Mouse (Mus musculus): ENCODE results near the gene Parp11. TPM values are rescaled to one million over a fixed set of nuclear protein-coding genes. Genes with fewer than 3 reads are reported as not detected.

Parp11 gene
- polyA plus RNA-seq, 1 experiment from 2014 or later, result 72.6 TPM

DNA sequence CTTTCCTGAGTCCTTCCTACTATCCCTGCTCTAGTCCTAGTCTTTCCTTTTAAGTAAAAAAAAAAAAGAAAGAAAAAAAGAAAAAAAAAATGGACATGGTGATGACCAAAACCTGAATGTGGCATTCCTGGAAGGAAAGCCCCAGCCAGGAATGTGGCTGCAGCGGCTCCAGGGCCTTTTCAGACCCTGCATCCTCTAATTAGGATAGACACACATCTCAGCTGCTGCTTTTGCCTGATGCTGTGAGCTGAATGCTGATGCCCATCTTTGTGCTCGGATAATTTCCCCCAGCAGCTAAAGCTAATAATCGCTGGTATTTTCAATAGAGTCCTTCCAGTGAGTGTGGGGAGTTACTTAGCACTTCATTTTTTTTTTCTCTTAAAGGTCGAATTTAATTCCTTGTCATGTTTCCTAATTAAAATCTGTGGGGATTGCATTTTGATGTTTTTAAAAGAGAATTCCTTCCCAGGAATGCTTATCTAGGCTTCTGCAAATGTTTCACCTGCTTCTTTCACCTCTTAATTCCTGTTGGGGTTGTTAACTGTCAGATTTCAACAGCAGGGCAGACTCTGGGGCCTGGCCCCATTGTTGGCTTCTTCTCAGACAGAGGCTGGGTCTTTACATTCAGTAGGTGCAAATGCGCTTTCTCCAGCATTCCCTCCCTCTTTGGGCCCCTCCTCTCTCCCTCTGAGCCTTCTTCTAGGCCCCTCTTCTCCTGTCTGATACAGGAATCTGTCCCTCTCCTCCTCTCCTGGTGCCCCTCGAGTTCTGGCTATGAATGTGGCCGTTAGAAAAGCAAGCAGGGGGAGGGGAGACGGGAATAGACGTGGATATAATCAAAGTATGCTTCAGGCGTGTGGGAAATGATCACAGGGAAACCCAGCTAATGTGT, 3.1 kb downstream of the Parp11 start:
- H3K9ac ChIP-seq (replicated peaks), result no peak overlapping the region
- H3K36me3 ChIP-seq, result no peaks in the 10 kb centered on the region
- H3K27me3 ChIP-seq (replicated peaks), result no peaks in the 10 kb centered on the region; the same call in 1 of the 2 replicates
- ATAC-seq (ENCODE audit: low FRiP score), result no peak
- peak overlapping the region; percentile 14; the same call in 1 of the 2 replicates for H3K27ac ChIP-seq (replicated peaks)
- no peaks in the 10 kb centered on the region for H3K9me3 ChIP-seq (replicated peaks)
- no peak overlapping the region for H3K4me2 ChIP-seq
- peaks cover 16% of the 10 kb centered on the region for H3K4me1 ChIP-seq
- WGBS, result 14% methylated on average over 10 of the region's 10 CpGs
- H3K4me3 ChIP-seq (replicated peaks), result no peak overlapping the region

DNA sequence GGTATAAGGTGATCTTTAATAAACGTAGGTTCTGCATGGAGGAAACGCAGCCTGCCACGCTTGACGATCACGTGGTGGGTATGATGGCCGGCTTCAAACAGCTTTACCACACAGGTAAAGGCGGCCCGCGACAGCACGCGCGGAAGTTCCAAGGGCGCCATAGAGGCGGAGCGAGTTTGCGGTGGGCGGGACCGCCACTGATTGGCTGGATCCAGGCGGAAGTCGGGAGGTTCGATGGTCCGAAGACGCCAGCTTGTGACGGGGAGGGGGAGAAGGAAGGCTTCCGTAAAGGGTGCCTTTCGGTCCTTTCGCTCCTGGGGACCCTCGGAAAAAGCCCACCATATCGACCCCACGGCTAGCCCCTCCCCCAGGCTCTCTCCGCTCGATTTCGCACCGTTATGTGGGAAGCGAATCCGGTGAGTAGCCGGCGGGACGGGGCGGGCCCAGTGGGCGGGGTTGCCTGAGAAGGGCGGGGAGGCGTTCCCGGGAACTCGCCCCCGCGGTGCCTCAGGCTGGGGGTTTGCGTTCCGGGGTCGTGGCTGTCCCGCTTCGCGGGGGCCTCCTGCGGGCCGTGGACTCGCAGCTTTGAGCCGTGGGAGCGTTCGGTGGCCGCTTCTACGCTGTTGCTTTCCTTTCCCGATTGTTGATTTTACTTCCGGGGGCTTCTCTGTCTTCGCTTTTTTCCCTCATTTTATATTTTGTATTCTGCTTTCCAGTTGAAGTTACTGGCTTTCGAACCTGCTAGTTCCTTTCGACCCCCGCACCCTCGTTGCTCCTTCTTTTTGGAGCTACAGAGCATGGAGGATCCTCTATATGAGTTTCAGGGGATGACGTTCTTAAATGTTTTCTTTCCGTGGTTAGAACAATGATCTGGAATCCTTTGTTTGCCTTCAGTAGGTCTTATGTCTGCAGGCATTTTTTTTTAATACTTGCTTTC, 7.0 kb downstream of the Parp11 start:
- peaks cover 21% of the 10 kb centered on the region for H3K4me1 ChIP-seq
- peak overlapping the region; percentile 78 for H3K9ac ChIP-seq (replicated peaks)
- H3K4me3 ChIP-seq (replicated peaks), result peak overlapping the region; percentile 65
- H3K27me3 ChIP-seq (replicated peaks), result no peaks in the 10 kb centered on the region
- no peaks in the 10 kb centered on the region for H3K9me3 ChIP-seq (replicated peaks)
- H3K4me2 ChIP-seq, result peak overlapping the region; percentile 64
- peak; percentile 98 for ATAC-seq (ENCODE audit: low FRiP score)
- no peaks in the 10 kb centered on the region for H3K36me3 ChIP-seq
- WGBS, result under 1% methylated on average over 70 of the region's 70 CpGs
- peak overlapping the region; percentile 94 for H3K27ac ChIP-seq (replicated peaks)

DNA sequence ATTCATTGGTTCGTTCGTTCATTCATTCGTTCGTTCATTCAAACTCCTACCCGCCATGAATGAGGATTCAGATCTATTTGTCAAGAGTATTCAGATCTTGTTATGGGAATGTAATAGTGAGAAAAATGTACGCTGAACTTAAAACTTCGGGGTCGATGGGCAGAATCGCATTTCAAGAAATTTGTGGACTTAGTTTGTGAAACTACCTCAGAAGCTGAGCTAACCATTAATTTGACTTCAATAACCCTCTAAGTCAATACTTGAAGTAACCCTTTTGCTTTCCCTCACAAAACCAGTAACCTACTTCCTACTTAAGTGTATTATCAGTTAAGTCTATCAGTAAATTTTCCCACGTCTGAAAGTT, 7.7 kb downstream of the Parp11 start:
- peaks cover 21% of the 10 kb centered on the region for H3K4me1 ChIP-seq
- no peak for ATAC-seq (ENCODE audit: low FRiP score)
- WGBS, result 43% methylated on average over 10 of the region's 10 CpGs
- H3K36me3 ChIP-seq, result no peaks in the 10 kb centered on the region
- no peaks in the 10 kb centered on the region for H3K27me3 ChIP-seq (replicated peaks)
- peak overlapping the region; percentile 65 for H3K4me3 ChIP-seq (replicated peaks)
- H3K9me3 ChIP-seq (replicated peaks), result no peaks in the 10 kb centered on the region
- peak overlapping the region; percentile 64 for H3K4me2 ChIP-seq
- peak overlapping the region; percentile 94 for H3K27ac ChIP-seq (replicated peaks)
- peak overlapping the region; percentile 78 for H3K9ac ChIP-seq (replicated peaks)

DNA sequence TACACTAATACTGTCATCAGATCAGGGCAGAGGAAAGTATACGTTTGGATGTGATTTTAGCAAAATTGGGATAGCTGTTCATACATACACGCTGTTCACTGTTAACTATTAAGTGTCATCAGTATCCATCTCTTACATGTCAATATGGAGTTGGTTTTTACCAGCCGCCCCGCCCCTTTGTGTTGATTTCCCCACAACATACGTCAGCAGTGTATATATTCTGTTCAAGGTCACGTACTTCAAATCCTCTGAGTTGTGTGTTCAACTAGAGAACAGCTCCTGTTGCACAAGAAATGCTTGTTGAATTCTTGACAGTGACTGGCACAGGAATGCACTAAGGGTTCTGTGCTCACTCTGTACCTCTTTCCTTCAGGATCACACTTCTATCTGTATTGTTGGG, 8.2 kb downstream of the Parp11 start:
- Histone ChIP-seq H3K9ac (replicated peaks) (0 out of 2 replicates have a peak overlapping the region, but pooled peaks have one; percentile 78), H3K4me3 (replicated peaks) (peak overlapping the region; percentile 65), H3K9me3 (replicated peaks) (no peaks in the 10 kb centered on the region), H3K4me1 (peaks cover 20% of the 10 kb centered on the region), H3K27me3 (replicated peaks) (no peaks in the 10 kb centered on the region), H3K4me2 (peak overlapping the region; percentile 64), H3K27ac (replicated peaks) (no peak overlapping the region), H3K36me3 (no peaks in the 10 kb centered on the region)
- ATAC-seq (ENCODE audit: low FRiP score), result no peak
- WGBS, result 86% methylated on average over 6 of the region's 6 CpGs

DNA sequence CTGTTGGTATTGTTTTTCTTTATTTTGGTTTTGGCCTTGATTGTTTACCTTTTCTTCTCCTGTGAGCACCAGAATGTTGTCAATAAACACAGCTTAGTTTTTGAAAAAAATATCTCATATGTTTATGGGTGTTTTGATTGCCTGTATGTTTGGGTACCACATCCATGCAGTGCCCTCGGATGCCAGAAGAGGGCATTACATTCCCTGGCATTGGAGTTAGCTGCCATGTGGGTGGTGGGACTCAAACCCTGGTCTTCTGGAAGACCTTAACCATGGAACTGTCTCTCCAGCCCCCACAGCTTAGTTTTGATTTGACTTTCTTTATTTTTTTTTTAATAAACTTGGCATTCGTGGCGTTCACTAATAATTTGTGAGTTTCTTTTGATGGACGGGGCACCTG, 8.8 kb downstream of the Parp11 start:
- peaks cover 15% of the 10 kb centered on the region for H3K4me1 ChIP-seq
- H3K36me3 ChIP-seq, result no peaks in the 10 kb centered on the region
- 97% methylated on average over 4 of the region's 4 CpGs for WGBS
- no peaks in the 10 kb centered on the region for H3K27me3 ChIP-seq (replicated peaks)
- no peak overlapping the region for H3K4me3 ChIP-seq (replicated peaks)
- no peak for ATAC-seq (ENCODE audit: low FRiP score)
- H3K27ac ChIP-seq (replicated peaks), result no peak overlapping the region
- H3K4me2 ChIP-seq, result no peak overlapping the region
- no peaks in the 10 kb centered on the region for H3K9me3 ChIP-seq (replicated peaks)
- no peak overlapping the region for H3K9ac ChIP-seq (replicated peaks)

DNA sequence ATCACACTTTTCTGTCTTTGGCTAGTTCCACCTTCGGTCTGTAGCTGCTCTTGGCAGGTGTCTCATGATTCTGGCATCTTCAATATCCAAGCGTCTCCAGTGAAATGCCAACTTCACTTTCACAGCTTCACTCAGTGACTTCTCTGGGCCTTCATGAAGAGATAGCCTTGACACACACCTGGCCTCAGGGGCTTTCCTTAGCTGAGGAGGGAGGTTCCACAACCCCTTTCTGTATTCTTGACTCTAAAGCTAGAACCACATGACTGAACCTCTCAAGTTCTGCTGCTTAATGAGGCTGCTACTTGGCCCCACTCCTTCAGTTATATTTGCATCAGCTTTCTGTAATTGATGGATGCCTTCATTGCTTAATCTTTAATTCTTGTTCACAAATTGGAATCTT, 10.1 kb downstream of the Parp11 start:
- peaks cover 15% of the 10 kb centered on the region for H3K4me1 ChIP-seq
- no peaks in the 10 kb centered on the region for H3K27me3 ChIP-seq (replicated peaks)
- H3K36me3 ChIP-seq, result no peaks in the 10 kb centered on the region
- no peak overlapping the region for H3K4me3 ChIP-seq (replicated peaks)
- 96% methylated on average over 2 of the region's 2 CpGs for WGBS
- no peak for ATAC-seq (ENCODE audit: low FRiP score)
- no peak overlapping the region for H3K27ac ChIP-seq (replicated peaks)
- no peak overlapping the region for H3K4me2 ChIP-seq
- no peaks in the 10 kb centered on the region for H3K9me3 ChIP-seq (replicated peaks)
- H3K9ac ChIP-seq (replicated peaks), result no peak overlapping the region

DNA sequence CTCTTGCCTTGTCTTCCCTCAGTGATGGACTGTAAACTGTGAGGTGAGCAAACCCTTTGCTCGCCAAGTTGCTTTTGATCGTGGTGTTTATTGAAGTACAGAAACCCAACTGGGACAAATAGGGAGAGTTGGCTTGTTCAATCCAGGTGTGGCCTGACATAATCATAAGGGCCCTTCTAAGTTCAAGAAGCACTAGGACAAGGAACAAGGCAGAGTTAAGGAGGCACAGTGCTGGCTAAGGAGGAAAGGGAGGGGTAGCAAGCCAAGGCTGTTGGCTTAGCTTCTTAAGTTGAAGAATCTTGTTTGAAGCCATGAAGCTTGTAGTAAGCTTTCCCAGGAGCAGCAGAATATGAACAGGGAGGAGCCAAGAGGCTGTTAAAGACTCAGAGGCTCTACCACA, 13.1 kb downstream of the Parp11 start:
- H3K4me2 ChIP-seq, result no peak overlapping the region
- ATAC-seq (ENCODE audit: low FRiP score), result no peak
- H3K9ac ChIP-seq (replicated peaks), result no peak overlapping the region
- WGBS, result 95% methylated on average over 2 of the region's 2 CpGs
- H3K9me3 ChIP-seq (replicated peaks), result no peaks in the 10 kb centered on the region
- no peaks in the 10 kb centered on the region for H3K36me3 ChIP-seq
- H3K4me1 ChIP-seq, result peaks cover 8% of the 10 kb centered on the region
- no peaks in the 10 kb centered on the region for H3K27me3 ChIP-seq (replicated peaks)
- no peak overlapping the region for H3K4me3 ChIP-seq (replicated peaks)
- no peak overlapping the region for H3K27ac ChIP-seq (replicated peaks)

DNA sequence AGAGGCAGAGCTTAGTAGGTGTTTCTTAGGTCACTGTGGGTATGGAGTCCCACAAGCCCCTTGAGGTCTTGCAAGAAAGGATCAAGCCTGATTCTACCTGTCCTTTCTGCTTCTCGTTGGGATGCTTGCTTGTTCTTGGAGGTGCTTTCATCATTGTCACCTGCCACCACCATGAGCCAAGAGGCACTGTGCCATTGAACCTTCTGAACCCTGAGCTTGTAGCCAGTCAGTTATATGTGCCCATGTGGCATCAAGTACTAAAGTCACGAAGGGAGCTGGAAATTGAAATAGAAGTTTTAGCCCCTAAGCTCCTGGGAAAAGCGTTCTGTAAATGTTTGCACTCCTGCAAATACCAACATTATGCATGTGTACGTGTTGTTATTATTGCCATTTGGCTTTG, 14.9 kb downstream of the Parp11 start:
- ATAC-seq (ENCODE audit: low FRiP score), result no peak
- no peaks in the 10 kb centered on the region for H3K27me3 ChIP-seq (replicated peaks)
- no peaks in the 10 kb centered on the region for H3K9me3 ChIP-seq (replicated peaks)
- H3K4me2 ChIP-seq, result no peak overlapping the region
- no peak overlapping the region for H3K9ac ChIP-seq (replicated peaks)
- no peaks in the 10 kb centered on the region for H3K36me3 ChIP-seq
- WGBS, result 92% methylated on average over 4 of the region's 4 CpGs
- H3K27ac ChIP-seq (replicated peaks), result no peak overlapping the region
- no peak overlapping the region for H3K4me3 ChIP-seq (replicated peaks)
- H3K4me1 ChIP-seq, result peaks cover 5% of the 10 kb centered on the region; the same call in 1 of the 2 replicates

DNA sequence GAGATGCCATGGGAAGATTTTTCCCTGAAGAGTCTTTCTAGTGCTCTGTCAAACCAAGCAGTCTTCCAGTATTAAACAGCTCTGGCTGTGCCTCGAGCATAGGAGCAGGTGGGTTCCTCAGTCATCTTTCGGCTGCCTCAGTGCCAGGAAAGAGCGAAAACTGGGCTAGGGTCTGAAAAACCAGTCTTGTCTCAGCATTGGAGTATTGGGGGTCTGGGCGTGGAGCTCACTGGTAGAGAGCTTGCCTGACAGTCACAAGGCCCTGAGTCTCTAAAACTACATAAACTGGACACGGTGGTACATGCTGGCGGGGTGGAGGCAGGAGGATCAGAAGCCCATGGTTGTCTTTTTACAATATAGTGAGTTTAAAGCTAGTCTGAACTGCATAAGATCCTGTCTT, 15.6 kb downstream of the Parp11 start:
- ATAC-seq (ENCODE audit: low FRiP score), result no peak
- no peaks in the 10 kb centered on the region for H3K9me3 ChIP-seq (replicated peaks)
- H3K4me1 ChIP-seq, result peaks cover 9% of the 10 kb centered on the region
- H3K27me3 ChIP-seq (replicated peaks), result no peaks in the 10 kb centered on the region
- no peaks in the 10 kb centered on the region for H3K36me3 ChIP-seq
- no peak overlapping the region for H3K9ac ChIP-seq (replicated peaks)
- no peak overlapping the region for H3K4me2 ChIP-seq
- H3K27ac ChIP-seq (replicated peaks), result no peak overlapping the region
- H3K4me3 ChIP-seq (replicated peaks), result no peak overlapping the region
- WGBS, result 91% methylated on average over 6 of the region's 6 CpGs

DNA sequence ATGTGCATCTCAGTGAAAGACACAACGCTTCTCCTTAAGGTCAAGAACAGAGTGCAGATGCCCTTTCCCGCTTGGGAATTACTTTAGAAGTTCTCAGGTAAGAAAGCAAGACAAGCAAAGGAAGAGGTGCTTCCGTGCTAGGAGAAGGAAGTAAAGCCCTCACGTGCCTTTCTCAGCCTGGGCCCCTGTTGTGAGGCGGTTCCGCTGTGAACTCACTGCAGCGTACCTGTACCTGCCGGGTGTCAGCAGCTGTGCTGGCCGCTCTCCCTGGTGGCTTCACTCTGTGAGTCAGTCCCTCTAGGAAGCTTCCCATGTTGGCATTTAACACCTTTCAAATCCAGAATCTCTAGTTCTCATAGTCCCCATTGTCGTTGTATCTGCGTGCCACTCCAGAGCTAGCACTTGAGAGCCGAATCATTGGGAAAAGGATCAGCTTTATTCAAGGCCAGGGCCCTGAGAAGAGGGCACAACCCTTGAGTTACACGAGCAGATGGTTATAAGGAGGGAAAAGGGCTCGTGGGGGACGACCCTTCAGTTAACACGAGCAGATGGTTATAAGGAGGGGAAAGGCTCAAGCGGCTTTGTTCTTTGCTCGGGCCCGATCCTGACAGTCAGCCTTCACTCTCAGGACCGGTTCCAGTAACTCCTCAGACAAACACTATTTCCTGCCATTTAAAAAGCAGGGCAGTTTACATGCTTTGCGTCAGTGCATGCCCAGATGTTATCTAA, 16.8 kb downstream of the Parp11 start:
- no peak overlapping the region for H3K4me2 ChIP-seq
- no peak overlapping the region for H3K4me3 ChIP-seq (replicated peaks)
- ATAC-seq (ENCODE audit: low FRiP score), result no peak
- no peak overlapping the region for H3K9ac ChIP-seq (replicated peaks)
- H3K9me3 ChIP-seq (replicated peaks), result no peaks in the 10 kb centered on the region
- no peak overlapping the region for H3K27ac ChIP-seq (replicated peaks)
- H3K36me3 ChIP-seq, result no peaks in the 10 kb centered on the region
- WGBS, result 70% methylated on average over 21 of the region's 21 CpGs
- peaks cover 9% of the 10 kb centered on the region for H3K4me1 ChIP-seq
- no peaks in the 10 kb centered on the region for H3K27me3 ChIP-seq (replicated peaks)

DNA sequence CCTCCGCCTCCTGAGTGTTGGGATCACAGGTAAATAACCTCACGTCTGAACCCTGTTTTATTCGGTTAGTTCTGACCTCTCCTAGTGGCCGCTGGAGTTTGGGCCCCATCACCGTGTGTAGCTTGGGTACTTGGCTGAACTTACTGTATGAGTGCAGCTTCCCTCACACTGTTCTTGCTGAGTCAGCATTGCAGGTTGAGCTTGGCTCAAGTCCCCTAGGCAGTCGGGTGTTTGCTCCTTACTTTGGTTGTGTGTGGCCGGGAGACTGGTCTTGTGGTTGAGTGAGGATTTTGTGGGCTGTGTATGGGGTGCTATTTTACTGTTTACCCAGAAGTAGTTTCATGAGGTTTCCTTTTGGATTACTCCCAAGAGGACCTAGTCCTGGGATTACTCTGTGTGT, 17.9 kb downstream of the Parp11 start:
- Histone ChIP-seq H3K27ac (replicated peaks) (no peak overlapping the region), H3K4me3 (replicated peaks) (no peak overlapping the region), H3K4me1 (peaks cover 9% of the 10 kb centered on the region), H3K9me3 (replicated peaks) (no peaks in the 10 kb centered on the region), H3K36me3 (no peaks in the 10 kb centered on the region; the same call in 1 of the 2 replicates), H3K27me3 (replicated peaks) (no peaks in the 10 kb centered on the region), H3K4me2 (no peak overlapping the region), H3K9ac (replicated peaks) (no peak overlapping the region)
- ATAC-seq (ENCODE audit: low FRiP score), result no peak
- 89% methylated on average over 7 of the region's 7 CpGs for whole genome bisulfite sequencing

All from neural tube, embryonic 15.5 days (tissue).